Mouse (Mus musculus): ENCODE results near the gene Tunar.
A peak's percentile ranks its signal among the peaks of the same experiment; 100 is the strongest.

Tunar gene

GRCm38 (mm10) chr12:105406008-105406407, 72.3 kb downstream of the Tunar start:
- no peak for DNase-seq

GRCm38 (mm10) chr12:105413909-105414308, 80.2 kb downstream of the Tunar start:
- DNase-seq = no peak

- DNase-seq = no peak
Measured at GRCm38 (mm10) chr12:105420476-105420875, 86.8 kb downstream of the Tunar start.

GRCm38 (mm10) chr12:105426541-105426940, 92.9 kb downstream of the Tunar start:
- DNase-seq = no peak

- DNase-seq = peak; percentile 81
Measured at GRCm38 (mm10) chr12:105427039-105427757, 93.5 kb downstream of the Tunar start.

GRCm38 (mm10) chr12:105431872-105432271, 98.2 kb downstream of the Tunar start:
- DNase-seq = no peak

GRCm38 (mm10) chr12:105432807-105433206, 99.1 kb downstream of the Tunar start:
- DNase-seq = no peak

Measured in right cerebral cortex, postnatal 14 days (tissue).